Mouse (Mus musculus): ENCODE measurements around the gene Zbtb8os. TPM values are rescaled to one million over a fixed set of nuclear protein-coding genes. Genes with fewer than 3 reads are reported as not detected.
"Not testable (repeated sequence)": the region's sequence is repeated elsewhere in the genome, so short reads cannot be mapped to it uniquely, and the experiment has no call there.

The Zbtb8os gene
- polyA plus RNA-seq, 1 experiment from 2014 or later, result 56.5 TPM

- Histone ChIP-seq H3K4me1 (ENCODE audit: control insufficient read depth, insufficient read depth, low read length) (no peaks in the 10 kb centered on the region), H3K4me3 (ENCODE audit: low read depth, low read length) (no peak overlapping the region), H3K27ac (ENCODE audit: low read depth, low read length) (no peak overlapping the region), H3K9me3 (replicated peaks; ENCODE audit: control insufficient read depth, low read length) (no peaks in the 10 kb centered on the region), H3K9ac (ENCODE audit: low read depth, low read length) (no peak overlapping the region), H3K4me2 (no peak overlapping the region), H3K36me3 (ENCODE audit: control insufficient read depth, insufficient read depth, low read length) (peaks cover 14% of the 10 kb centered on the region), H3K27me3 (ENCODE audit: control insufficient read depth, insufficient read depth, low read length) (no peaks in the 10 kb centered on the region)
- WGBS (ENCODE audit: insufficient replicate concordance), result 88% methylated on average over 1 of the region's 1 CpGs
- ATAC-seq (replicated peaks; ENCODE audit: insufficient number of reproducible peaks, low FRiP score, low TSS enrichment), result no peak
Observed at GRCm38 (mm10) chr4:129341888-129342287, 6.4 kb downstream of the Zbtb8os start.

- 87% methylated on average over 2 of the region's 2 CpGs for whole genome bisulfite sequencing (ENCODE audit: insufficient replicate concordance)
- Histone ChIP-seq H3K27me3 (ENCODE audit: control insufficient read depth, insufficient read depth, low read length) (no peaks in the 10 kb centered on the region), H3K4me1 (ENCODE audit: control insufficient read depth, insufficient read depth, low read length) (no peaks in the 10 kb centered on the region), H3K36me3 (ENCODE audit: control insufficient read depth, insufficient read depth, low read length) (peaks cover 16% of the 10 kb centered on the region), H3K27ac (ENCODE audit: low read depth, low read length) (no peak overlapping the region), H3K4me3 (ENCODE audit: low read depth, low read length) (no peak overlapping the region), H3K9ac (ENCODE audit: low read depth, low read length) (no peak overlapping the region), H3K4me2 (no peak overlapping the region), H3K9me3 (replicated peaks; ENCODE audit: control insufficient read depth, low read length) (no peaks in the 10 kb centered on the region)
- ATAC-seq (replicated peaks; ENCODE audit: insufficient number of reproducible peaks, low FRiP score, low TSS enrichment), result no peak
Observed at GRCm38 (mm10) chr4:129342705-129343104, 7.2 kb downstream of the Zbtb8os start.

- Histone ChIP-seq H3K36me3 (ENCODE audit: control insufficient read depth, insufficient read depth, low read length) (peaks cover 15% of the 10 kb centered on the region), H3K9ac (ENCODE audit: low read depth, low read length) (no peak overlapping the region), H3K9me3 (replicated peaks; ENCODE audit: control insufficient read depth, low read length) (no peaks in the 10 kb centered on the region), H3K4me1 (ENCODE audit: control insufficient read depth, insufficient read depth, low read length) (no peaks in the 10 kb centered on the region), H3K4me3 (ENCODE audit: low read depth, low read length) (no peak overlapping the region), H3K27me3 (ENCODE audit: control insufficient read depth, insufficient read depth, low read length) (no peaks in the 10 kb centered on the region), H3K4me2 (no peak overlapping the region), H3K27ac (ENCODE audit: low read depth, low read length) (no peak overlapping the region; the same call in 1 of the 2 replicates)
- no peak for ATAC-seq (replicated peaks; ENCODE audit: insufficient number of reproducible peaks, low FRiP score, low TSS enrichment)
- 77% methylated on average over 15 of the region's 15 CpGs for WGBS (ENCODE audit: insufficient replicate concordance)
Observed at GRCm38 (mm10) chr4:129346481-129347154, 11.1 kb downstream of the Zbtb8os start.

- Histone ChIP-seq H3K27me3 (ENCODE audit: control insufficient read depth, insufficient read depth, low read length) (no peaks in the 10 kb centered on the region), H3K9me3 (replicated peaks; ENCODE audit: control insufficient read depth, low read length) (no peaks in the 10 kb centered on the region), H3K4me1 (ENCODE audit: control insufficient read depth, insufficient read depth, low read length) (no peaks in the 10 kb centered on the region), H3K9ac (ENCODE audit: low read depth, low read length) (no peak overlapping the region), H3K36me3 (ENCODE audit: control insufficient read depth, insufficient read depth, low read length) (peaks cover 3% of the 10 kb centered on the region), H3K27ac (ENCODE audit: low read depth, low read length) (no peak overlapping the region), H3K4me2 (no peak overlapping the region), H3K4me3 (ENCODE audit: low read depth, low read length) (no peak overlapping the region)
- WGBS (ENCODE audit: insufficient replicate concordance), result 3% methylated on average over 1 of the region's 1 CpGs
- ATAC-seq (replicated peaks; ENCODE audit: insufficient number of reproducible peaks, low FRiP score, low TSS enrichment), result 0 out of 2 replicates have a peak, but pooled peaks have one; percentile 52
Observed at GRCm38 (mm10) chr4:129350644-129351043, 15.1 kb downstream of the Zbtb8os start.

GRCm38 (mm10) chr4:129351111-129351510, 15.6 kb downstream of the Zbtb8os start:
- Histone ChIP-seq H3K4me1 (ENCODE audit: control insufficient read depth, insufficient read depth, low read length) (no peaks in the 10 kb centered on the region), H3K9ac (ENCODE audit: low read depth, low read length) (no peak overlapping the region), H3K4me3 (ENCODE audit: low read depth, low read length) (no peak overlapping the region), H3K4me2 (no peak overlapping the region), H3K27ac (ENCODE audit: low read depth, low read length) (no peak overlapping the region), H3K27me3 (ENCODE audit: control insufficient read depth, insufficient read depth, low read length) (no peaks in the 10 kb centered on the region), H3K36me3 (ENCODE audit: control insufficient read depth, insufficient read depth, low read length) (peaks cover 3% of the 10 kb centered on the region), H3K9me3 (replicated peaks; ENCODE audit: control insufficient read depth, low read length) (no peaks in the 10 kb centered on the region)
- ATAC-seq (replicated peaks; ENCODE audit: insufficient number of reproducible peaks, low FRiP score, low TSS enrichment), result no peak
- 68% methylated on average over 6 of the region's 6 CpGs for WGBS (ENCODE audit: insufficient replicate concordance)

- Histone ChIP-seq H3K9me3 (replicated peaks; ENCODE audit: control insufficient read depth, low read length) (no peaks in the 10 kb centered on the region), H3K4me2 (no peak overlapping the region), H3K36me3 (ENCODE audit: control insufficient read depth, insufficient read depth, low read length) (0 out of 2 replicates have a peak, but pooled peaks cover 3% of the 10 kb centered on the region), H3K4me1 (ENCODE audit: control insufficient read depth, insufficient read depth, low read length) (no peaks in the 10 kb centered on the region), H3K27ac (ENCODE audit: low read depth, low read length) (no peak overlapping the region), H3K27me3 (ENCODE audit: control insufficient read depth, insufficient read depth, low read length) (no peaks in the 10 kb centered on the region), H3K9ac (ENCODE audit: low read depth, low read length) (no peak overlapping the region), H3K4me3 (ENCODE audit: low read depth, low read length) (no peak overlapping the region)
- 86% methylated on average over 12 of the region's 12 CpGs for WGBS (ENCODE audit: insufficient replicate concordance)
- ATAC-seq (replicated peaks; ENCODE audit: insufficient number of reproducible peaks, low FRiP score, low TSS enrichment), result no peak
Observed at GRCm38 (mm10) chr4:129353176-129353575, 17.7 kb downstream of the Zbtb8os start.

- 0 out of 2 replicates have a peak, but pooled peaks cover 5% of the 10 kb centered on the region for H3K36me3 ChIP-seq (ENCODE audit: control insufficient read depth, insufficient read depth, low read length)
- no peak overlapping the region for H3K4me2 ChIP-seq
- H3K9me3 ChIP-seq (replicated peaks; ENCODE audit: control insufficient read depth, low read length), result no peaks in the 10 kb centered on the region
- H3K27ac ChIP-seq (ENCODE audit: low read depth, low read length), result no peak overlapping the region
- no peaks in the 10 kb centered on the region for H3K27me3 ChIP-seq (ENCODE audit: control insufficient read depth, insufficient read depth, low read length)
- no peak for ATAC-seq (replicated peaks; ENCODE audit: insufficient number of reproducible peaks, low FRiP score, low TSS enrichment)
- no peak overlapping the region for H3K4me3 ChIP-seq (ENCODE audit: low read depth, low read length)
- 82% methylated on average over 15 of the region's 15 CpGs for WGBS (ENCODE audit: insufficient replicate concordance)
- H3K9ac ChIP-seq (ENCODE audit: low read depth, low read length), result no peak overlapping the region
- no peaks in the 10 kb centered on the region for H3K4me1 ChIP-seq (ENCODE audit: control insufficient read depth, insufficient read depth, low read length)
Observed at GRCm38 (mm10) chr4:129354236-129354635, 18.7 kb downstream of the Zbtb8os start.

GRCm38 (mm10) chr4:129357613-129358163, 22.2 kb downstream of the Zbtb8os start:
- Histone ChIP-seq H3K4me3 (ENCODE audit: low read depth, low read length) (no peak overlapping the region), H3K4me1 (ENCODE audit: control insufficient read depth, insufficient read depth, low read length) (no peaks in the 10 kb centered on the region), H3K9me3 (replicated peaks; ENCODE audit: control insufficient read depth, low read length) (no peaks in the 10 kb centered on the region), H3K27me3 (ENCODE audit: control insufficient read depth, insufficient read depth, low read length) (no peaks in the 10 kb centered on the region), H3K4me2 (no peak overlapping the region), H3K27ac (ENCODE audit: low read depth, low read length) (no peak overlapping the region), H3K36me3 (ENCODE audit: control insufficient read depth, insufficient read depth, low read length) (peaks cover 7% of the 10 kb centered on the region; the same call in 1 of the 2 replicates), H3K9ac (ENCODE audit: low read depth, low read length) (no peak overlapping the region)
- no peak for ATAC-seq (replicated peaks; ENCODE audit: insufficient number of reproducible peaks, low FRiP score, low TSS enrichment)
- WGBS (ENCODE audit: insufficient replicate concordance), result 78% methylated on average over 15 of the region's 15 CpGs

- WGBS (ENCODE audit: insufficient replicate concordance), result 73% methylated on average over 3 of the region's 3 CpGs
- ATAC-seq (replicated peaks; ENCODE audit: insufficient number of reproducible peaks, low FRiP score, low TSS enrichment); H3K4me1 ChIP-seq (ENCODE audit: control insufficient read depth, insufficient read depth, low read length); H3K4me2 ChIP-seq; H3K27ac ChIP-seq (ENCODE audit: low read depth, low read length); H3K9ac ChIP-seq (ENCODE audit: low read depth, low read length); H3K27me3 ChIP-seq (ENCODE audit: control insufficient read depth, insufficient read depth, low read length); H3K9me3 ChIP-seq (replicated peaks; ENCODE audit: control insufficient read depth, low read length); H3K36me3 ChIP-seq (ENCODE audit: control insufficient read depth, insufficient read depth, low read length); H3K4me3 ChIP-seq (ENCODE audit: low read depth, low read length): not testable (repeated sequence)
Observed at GRCm38 (mm10) chr4:129362238-129362637, 26.7 kb downstream of the Zbtb8os start.
